Mouse (Mus musculus) right cerebral cortex, postnatal 10 days (tissue): Measurements from ENCODE around the gene Dcun1d2.

Experiments
- DNase-seq, 2 experiments: peaks; one replicate each; pipeline ENCODE4 v3.0.0; 2021; ENCODE audit warnings: low spot score in 2 of 2

Gene Dcun1d2

GRCm38 (mm10) chr8:13206290-13206689 is 81.6 kb downstream of the Dcun1d2 start:
- no peak for DNase-seq
